Mouse (Mus musculus): ENCODE measurements around the gene Xxylt1. TPM values are rescaled to one million over a fixed set of nuclear protein-coding genes. Genes with fewer than 3 reads are reported as not detected.

Xxylt1 gene
- polyA plus RNA-seq, 1 experiment from 2014 or later: 13.4 TPM

DNA sequence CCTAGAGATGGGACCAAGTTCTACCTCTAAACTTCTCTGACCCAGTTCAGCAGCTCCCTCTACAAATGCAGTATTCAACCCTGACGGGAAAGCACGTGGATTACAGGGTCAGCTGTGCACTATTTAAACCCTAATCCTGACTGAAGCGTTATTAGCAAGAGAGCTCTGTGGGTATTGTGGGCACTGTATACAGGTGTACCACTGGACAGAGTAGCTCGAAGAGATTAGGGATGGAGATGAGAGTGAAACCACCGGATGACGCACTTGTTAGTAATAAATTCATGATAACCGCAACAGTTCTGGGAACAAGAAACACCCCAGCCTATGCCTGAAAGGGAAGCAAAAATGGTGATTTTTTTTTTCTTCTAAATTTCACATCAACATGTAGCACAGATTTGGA lies 57.0 kb downstream of the Xxylt1 start:
- ATAC-seq (ENCODE audit: insufficient read depth, low FRiP score, low TSS enrichment) (no peak), DNase-seq (ENCODE audit: low spot score) (no peak)
- WGBS: 75% methylated on average over 7 of the region's 7 CpGs
- no peak overlapping the region for H3K27ac ChIP-seq (ENCODE audit: low read depth, low read length)
- H3K9me3 ChIP-seq (ENCODE audit: control insufficient read depth, low read length): no peaks in the 10 kb centered on the region
- H3K4me3 ChIP-seq (ENCODE audit: low read depth, low read length): no peak overlapping the region
- H3K27me3 ChIP-seq (ENCODE audit: control insufficient read depth, insufficient read depth, low read length): no peaks in the 10 kb centered on the region
- H3K4me1 ChIP-seq (ENCODE audit: control insufficient read depth, insufficient read depth, low read length): no peaks in the 10 kb centered on the region
- no peak overlapping the region for H3K9ac ChIP-seq (ENCODE audit: low read length)
- H3K4me2 ChIP-seq (ENCODE audit: low read depth): no peak overlapping the region
- no peaks in the 10 kb centered on the region for H3K36me3 ChIP-seq (ENCODE audit: control insufficient read depth, insufficient read depth, low read length)

DNA sequence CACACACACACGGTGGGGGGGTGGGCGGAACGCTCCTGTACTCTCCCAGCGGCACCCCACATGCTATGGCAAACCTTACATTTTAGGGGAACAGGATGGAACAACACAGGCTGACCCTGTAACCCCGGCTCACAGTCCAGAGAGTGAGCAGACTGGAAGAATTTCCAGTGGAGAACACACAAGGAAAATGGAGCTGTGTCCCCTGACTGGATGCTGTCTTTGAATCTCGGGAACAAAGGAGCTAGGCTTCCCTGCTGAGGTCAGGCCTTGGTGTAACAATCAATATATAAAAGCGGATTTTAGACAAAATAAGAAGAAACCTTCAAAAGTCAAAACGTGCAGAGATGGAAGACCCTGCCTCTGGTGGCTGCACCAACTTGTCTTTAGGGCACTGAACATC lies 57.4 kb downstream of the Xxylt1 start:
- WGBS: 76% methylated on average over 8 of the region's 8 CpGs
- H3K4me3 ChIP-seq (ENCODE audit: low read depth, low read length): no peak overlapping the region
- no peak overlapping the region for H3K27ac ChIP-seq (ENCODE audit: low read depth, low read length)
- no peaks in the 10 kb centered on the region for H3K27me3 ChIP-seq (ENCODE audit: control insufficient read depth, insufficient read depth, low read length)
- DNase-seq (ENCODE audit: low spot score) (no peak), ATAC-seq (ENCODE audit: insufficient read depth, low FRiP score, low TSS enrichment) (no peak)
- H3K36me3 ChIP-seq (ENCODE audit: control insufficient read depth, insufficient read depth, low read length): no peaks in the 10 kb centered on the region
- no peak overlapping the region for H3K4me2 ChIP-seq (ENCODE audit: low read depth)
- H3K9ac ChIP-seq (ENCODE audit: low read length): no peak overlapping the region
- H3K9me3 ChIP-seq (ENCODE audit: control insufficient read depth, low read length): no peaks in the 10 kb centered on the region
- no peaks in the 10 kb centered on the region for H3K4me1 ChIP-seq (ENCODE audit: control insufficient read depth, insufficient read depth, low read length)

DNA sequence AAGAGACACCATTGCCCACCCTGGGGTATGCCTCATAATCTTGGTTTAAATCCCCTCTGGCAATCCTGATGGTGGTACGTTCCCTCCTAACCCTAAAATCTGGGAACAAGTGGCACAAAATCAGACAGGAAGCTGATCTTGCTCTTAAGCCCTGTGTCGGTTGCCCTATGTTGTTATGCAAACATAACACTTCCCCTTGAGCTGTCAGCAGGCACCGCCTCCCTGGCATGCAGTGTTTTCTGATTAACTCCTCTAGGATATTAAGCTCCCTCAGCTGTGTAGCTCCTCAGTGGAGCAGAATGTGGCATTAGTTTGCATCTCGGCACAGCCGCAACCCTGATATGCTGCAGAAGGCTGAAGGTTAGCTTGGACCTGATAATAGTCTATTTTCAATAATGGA lies 58.9 kb downstream of the Xxylt1 start:
- no peak for DNase-seq (ENCODE audit: low spot score)
- Histone ChIP-seq H3K9me3 (ENCODE audit: control insufficient read depth, low read length) (no peaks in the 10 kb centered on the region), H3K4me1 (ENCODE audit: control insufficient read depth, insufficient read depth, low read length) (no peaks in the 10 kb centered on the region), H3K27me3 (ENCODE audit: control insufficient read depth, insufficient read depth, low read length) (no peaks in the 10 kb centered on the region), H3K4me2 (ENCODE audit: low read depth) (no peak overlapping the region), H3K27ac (ENCODE audit: low read depth, low read length) (no peak overlapping the region), H3K4me3 (ENCODE audit: low read depth, low read length) (no peak overlapping the region), H3K9ac (ENCODE audit: low read length) (no peak overlapping the region), H3K36me3 (ENCODE audit: control insufficient read depth, insufficient read depth, low read length) (no peaks in the 10 kb centered on the region)
- no peak for ATAC-seq (ENCODE audit: insufficient read depth, low FRiP score, low TSS enrichment)
- 74% methylated on average over 5 of the region's 5 CpGs for WGBS

DNA sequence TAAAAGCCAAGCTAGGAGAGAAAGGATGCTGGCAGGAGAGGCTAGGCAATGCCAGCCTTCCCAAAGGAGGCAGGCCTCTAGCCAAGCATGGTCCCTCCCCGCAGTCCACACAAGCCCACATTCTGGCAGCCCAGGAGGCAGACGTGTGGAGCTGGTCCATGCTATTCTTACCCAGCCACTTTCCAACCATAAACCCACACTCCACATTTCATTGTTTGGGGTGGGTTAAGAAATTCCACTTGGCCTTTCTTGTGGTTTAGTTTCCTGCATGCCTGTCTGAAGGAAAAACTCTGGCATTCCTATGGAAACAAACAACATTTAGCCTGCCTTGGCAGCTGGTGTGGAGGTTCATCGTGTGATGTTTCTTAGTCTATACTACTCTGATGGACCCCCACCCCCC lies 61.7 kb downstream of the Xxylt1 start:
- H3K9me3 ChIP-seq (ENCODE audit: control insufficient read depth, low read length): no peaks in the 10 kb centered on the region
- no peak overlapping the region for H3K4me2 ChIP-seq (ENCODE audit: low read depth)
- H3K27ac ChIP-seq (ENCODE audit: low read depth, low read length): no peak overlapping the region
- no peak overlapping the region for H3K4me3 ChIP-seq (ENCODE audit: low read depth, low read length)
- no peaks in the 10 kb centered on the region for H3K27me3 ChIP-seq (ENCODE audit: control insufficient read depth, insufficient read depth, low read length)
- H3K4me1 ChIP-seq (ENCODE audit: control insufficient read depth, insufficient read depth, low read length): no peaks in the 10 kb centered on the region
- ATAC-seq (ENCODE audit: insufficient read depth, low FRiP score, low TSS enrichment): no peak
- H3K9ac ChIP-seq (ENCODE audit: low read length): no peak overlapping the region
- WGBS: 77% methylated on average over 3 of the region's 3 CpGs
- H3K36me3 ChIP-seq (ENCODE audit: control insufficient read depth, insufficient read depth, low read length): no peaks in the 10 kb centered on the region
- DNase-seq (ENCODE audit: low spot score): no peak

DNA sequence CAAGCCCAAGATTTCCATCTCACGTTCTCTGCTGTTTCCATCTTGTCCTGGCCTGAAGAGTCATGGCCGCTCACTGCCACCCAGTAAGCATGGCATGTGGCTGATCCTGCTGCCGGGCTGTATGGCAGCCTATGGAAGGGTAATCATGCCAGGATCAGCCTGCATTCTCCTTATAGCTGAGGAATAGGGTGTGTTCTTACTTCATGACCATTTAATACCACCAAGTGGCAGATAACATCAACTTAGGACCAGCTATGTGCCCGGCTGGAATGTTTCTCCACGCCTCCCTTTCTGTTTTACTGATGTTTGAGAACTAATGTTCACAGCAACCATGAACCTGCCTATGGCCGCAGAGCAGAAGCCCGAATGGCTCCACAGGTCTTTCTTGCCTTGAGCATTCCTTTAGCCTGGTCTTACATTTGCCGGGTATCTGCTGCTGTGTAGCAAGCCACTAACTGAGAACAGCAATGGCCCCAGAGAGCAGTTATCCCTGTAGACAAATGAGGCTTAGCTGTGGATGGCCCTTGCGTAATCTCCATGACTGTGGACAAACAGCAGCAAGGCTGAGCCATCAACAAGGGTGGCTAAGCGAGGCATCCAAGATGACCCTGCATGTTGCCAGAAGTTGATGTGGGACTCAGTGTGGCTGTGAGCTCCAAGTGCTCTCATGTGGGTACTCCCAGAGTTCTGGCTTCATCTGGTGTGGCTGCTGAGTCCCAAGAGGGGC lies 63.4 kb downstream of the Xxylt1 start:
- no peaks in the 10 kb centered on the region for H3K27me3 ChIP-seq (ENCODE audit: control insufficient read depth, insufficient read depth, low read length)
- no peak overlapping the region for H3K27ac ChIP-seq (ENCODE audit: low read depth, low read length)
- DNase-seq (ENCODE audit: low spot score) (no peak), ATAC-seq (ENCODE audit: insufficient read depth, low FRiP score, low TSS enrichment) (no peak)
- H3K36me3 ChIP-seq (ENCODE audit: control insufficient read depth, insufficient read depth, low read length): no peaks in the 10 kb centered on the region
- no peak overlapping the region for H3K4me2 ChIP-seq (ENCODE audit: low read depth)
- H3K4me1 ChIP-seq (ENCODE audit: control insufficient read depth, insufficient read depth, low read length): no peaks in the 10 kb centered on the region
- H3K9ac ChIP-seq (ENCODE audit: low read length): no peak overlapping the region
- WGBS: 94% methylated on average over 10 of the region's 10 CpGs
- H3K4me3 ChIP-seq (ENCODE audit: low read depth, low read length): no peak overlapping the region
- H3K9me3 ChIP-seq (ENCODE audit: control insufficient read depth, low read length): no peaks in the 10 kb centered on the region

DNA sequence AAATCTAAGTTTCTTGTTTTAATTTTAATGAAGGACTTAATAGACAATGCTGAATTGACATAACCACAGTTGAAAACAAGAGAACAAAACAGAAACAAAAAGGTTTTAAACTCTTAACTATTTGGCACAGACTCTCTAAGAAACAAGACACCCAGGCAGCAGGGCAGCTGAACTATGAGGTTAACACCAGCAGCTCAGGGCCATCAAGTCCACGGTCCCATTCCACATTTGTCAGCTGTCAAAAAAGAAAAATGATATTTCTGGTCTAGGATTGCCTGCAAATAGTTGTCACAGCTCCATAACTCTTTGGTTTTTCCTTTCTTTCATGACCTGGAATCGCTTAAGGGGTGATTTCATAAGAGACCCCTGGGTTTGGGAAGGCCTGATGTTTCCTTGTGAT lies 64.6 kb downstream of the Xxylt1 start:
- DNase-seq (ENCODE audit: low spot score) (no peak), ATAC-seq (ENCODE audit: insufficient read depth, low FRiP score, low TSS enrichment) (no peak)
- no peak overlapping the region for H3K27ac ChIP-seq (ENCODE audit: low read depth, low read length)
- no peak overlapping the region for H3K9ac ChIP-seq (ENCODE audit: low read length)
- no peaks in the 10 kb centered on the region for H3K9me3 ChIP-seq (ENCODE audit: control insufficient read depth, low read length)
- H3K27me3 ChIP-seq (ENCODE audit: control insufficient read depth, insufficient read depth, low read length): no peaks in the 10 kb centered on the region
- no peaks in the 10 kb centered on the region for H3K36me3 ChIP-seq (ENCODE audit: control insufficient read depth, insufficient read depth, low read length)
- H3K4me1 ChIP-seq (ENCODE audit: control insufficient read depth, insufficient read depth, low read length): no peaks in the 10 kb centered on the region
- no peak overlapping the region for H3K4me2 ChIP-seq (ENCODE audit: low read depth)
- no peak overlapping the region for H3K4me3 ChIP-seq (ENCODE audit: low read depth, low read length)
- WGBS: 72% methylated on average over 2 of the region's 2 CpGs

DNA sequence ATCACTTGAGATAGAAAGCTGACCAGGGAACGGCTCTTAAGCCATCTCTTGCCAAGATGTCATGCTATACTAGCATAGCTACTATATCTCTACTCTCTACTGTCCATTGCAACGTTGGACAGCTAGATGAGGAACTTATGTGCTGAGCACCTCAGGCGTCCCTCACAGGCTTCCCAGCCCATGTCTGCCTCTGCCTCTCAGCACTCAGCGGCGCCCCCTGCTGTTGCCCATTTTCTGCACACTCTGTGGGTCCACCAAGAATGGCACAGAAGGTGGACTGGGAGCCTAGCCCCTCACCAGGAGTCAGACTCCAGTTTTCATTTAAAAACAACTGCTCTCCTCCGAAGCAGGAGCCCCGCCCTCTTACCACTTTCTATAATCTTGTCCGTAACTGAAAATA lies 65.1 kb downstream of the Xxylt1 start:
- WGBS: 76% methylated on average over 8 of the region's 8 CpGs
- no peak overlapping the region for H3K27ac ChIP-seq (ENCODE audit: low read depth, low read length)
- H3K9ac ChIP-seq (ENCODE audit: low read length): no peak overlapping the region
- ATAC-seq (ENCODE audit: insufficient read depth, low FRiP score, low TSS enrichment): no peak
- no peaks in the 10 kb centered on the region for H3K36me3 ChIP-seq (ENCODE audit: control insufficient read depth, insufficient read depth, low read length)
- no peaks in the 10 kb centered on the region for H3K9me3 ChIP-seq (ENCODE audit: control insufficient read depth, low read length)
- no peak overlapping the region for H3K4me3 ChIP-seq (ENCODE audit: low read depth, low read length)
- no peak overlapping the region for H3K4me2 ChIP-seq (ENCODE audit: low read depth)
- no peak for DNase-seq (ENCODE audit: low spot score)
- no peaks in the 10 kb centered on the region for H3K4me1 ChIP-seq (ENCODE audit: control insufficient read depth, insufficient read depth, low read length)
- H3K27me3 ChIP-seq (ENCODE audit: control insufficient read depth, insufficient read depth, low read length): no peaks in the 10 kb centered on the region

DNA sequence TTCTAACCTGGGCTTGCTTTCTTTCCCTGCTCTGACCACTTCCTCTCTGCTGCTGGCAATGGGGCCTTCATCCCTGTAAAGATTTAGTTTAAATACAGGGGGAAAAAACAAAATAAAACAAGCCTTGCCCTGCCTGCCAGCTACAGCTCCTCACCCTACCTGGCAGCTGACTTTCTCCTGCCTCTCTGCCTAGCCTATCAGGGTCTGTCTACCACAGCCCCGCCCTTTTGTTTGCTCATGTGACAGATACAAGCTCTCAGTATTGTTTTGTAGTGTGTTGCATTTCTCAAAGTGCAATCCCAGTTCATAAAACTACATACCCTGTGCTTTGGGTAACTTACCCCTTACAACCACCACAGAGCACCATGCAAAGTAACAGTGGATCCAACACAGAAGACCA lies 66.0 kb downstream of the Xxylt1 start:
- DNase-seq (ENCODE audit: low spot score) (no peak), ATAC-seq (ENCODE audit: insufficient read depth, low FRiP score, low TSS enrichment) (no peak)
- Histone ChIP-seq H3K4me3 (ENCODE audit: low read depth, low read length) (no peak overlapping the region), H3K27me3 (ENCODE audit: control insufficient read depth, insufficient read depth, low read length) (no peaks in the 10 kb centered on the region), H3K9me3 (ENCODE audit: control insufficient read depth, low read length) (no peaks in the 10 kb centered on the region), H3K27ac (ENCODE audit: low read depth, low read length) (no peak overlapping the region), H3K4me2 (ENCODE audit: low read depth) (no peak overlapping the region), H3K9ac (ENCODE audit: low read length) (no peak overlapping the region), H3K36me3 (ENCODE audit: control insufficient read depth, insufficient read depth, low read length) (no peaks in the 10 kb centered on the region), H3K4me1 (ENCODE audit: control insufficient read depth, insufficient read depth, low read length) (no peaks in the 10 kb centered on the region)
- WGBS: 86% methylated on average over 1 of the region's 1 CpGs

DNA sequence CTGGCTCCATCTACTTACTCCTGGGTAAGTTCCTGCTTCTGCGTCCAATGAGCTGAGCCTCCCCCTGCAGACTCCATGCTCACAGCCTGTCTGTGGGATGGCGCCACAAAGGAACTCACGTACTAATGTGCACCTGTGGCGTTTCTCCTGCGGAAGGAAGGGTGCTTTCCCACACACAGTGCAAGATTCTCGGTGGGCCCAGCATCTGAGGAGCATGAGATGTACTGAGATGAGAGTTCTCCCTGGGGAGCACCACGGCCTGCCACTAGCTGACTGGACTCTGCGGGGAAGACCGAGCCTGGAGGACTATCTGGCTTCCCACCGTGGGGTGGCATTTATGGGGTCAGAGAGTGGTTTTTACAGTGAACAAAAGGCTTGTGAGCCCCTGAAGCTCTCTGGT lies 69.0 kb downstream of the Xxylt1 start:
- WGBS: 87% methylated on average over 10 of the region's 10 CpGs
- Histone ChIP-seq H3K4me3 (ENCODE audit: low read depth, low read length) (no peak overlapping the region), H3K36me3 (ENCODE audit: control insufficient read depth, insufficient read depth, low read length) (no peaks in the 10 kb centered on the region), H3K9ac (ENCODE audit: low read length) (no peak overlapping the region), H3K9me3 (ENCODE audit: control insufficient read depth, low read length) (no peaks in the 10 kb centered on the region), H3K27ac (ENCODE audit: low read depth, low read length) (no peak overlapping the region), H3K4me2 (ENCODE audit: low read depth) (no peak overlapping the region), H3K4me1 (ENCODE audit: control insufficient read depth, insufficient read depth, low read length) (no peaks in the 10 kb centered on the region), H3K27me3 (ENCODE audit: control insufficient read depth, insufficient read depth, low read length) (no peaks in the 10 kb centered on the region)
- ATAC-seq (ENCODE audit: insufficient read depth, low FRiP score, low TSS enrichment): no peak
- DNase-seq (ENCODE audit: low spot score): no peak
